Mouse (Mus musculus): ENCODE results near the gene Pnrc1. TPM values are rescaled to one million over a fixed set of nuclear protein-coding genes. Genes with fewer than 3 reads are reported as not detected.
A peak's percentile ranks its signal among the peaks of the same experiment; 100 is the strongest.
"Not testable (repeated sequence)": the region's sequence is repeated elsewhere in the genome, so short reads cannot be mapped to it uniquely, and the experiment has no call there.

Gene Pnrc1
- 63.7 and 80.5 TPM in 2 replicates for polyA plus RNA-seq (2012; ENCODE audit: insufficient read depth, insufficient read length, missing spikeins)

DNA sequence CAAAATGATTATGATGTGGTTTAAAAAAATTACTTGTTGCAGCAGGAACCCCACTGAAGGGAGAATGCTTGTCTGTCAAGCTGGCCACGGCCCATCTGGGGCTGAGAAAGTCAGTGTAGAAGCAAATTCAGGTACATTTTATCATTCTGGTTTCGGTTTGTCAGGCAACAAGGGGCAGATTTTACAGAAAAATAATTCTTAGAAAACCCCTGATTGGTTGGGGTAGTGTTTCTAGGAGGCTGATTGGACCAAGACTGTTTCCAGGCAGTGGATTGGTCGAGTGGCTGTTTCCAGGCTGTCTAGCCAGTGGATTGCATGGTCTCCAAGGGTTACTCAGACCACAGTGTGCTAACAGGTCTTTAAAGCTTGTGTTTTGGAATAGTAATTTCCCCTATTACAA is at the start of gene Pnrc1:
Pnrc1 (minus strand) TSS at position 162 of the 400 bp plus-strand sequence.
- no peak within 1 kb of the TSS for H3K27ac ChIP-seq (replicated peaks; ENCODE audit: low read depth, low read length)
- peak within 1 kb of the TSS; percentile 49 for H3K4me3 ChIP-seq (ENCODE audit: insufficient read depth, low read depth, low read length)
- no peaks in the 10 kb centered on the region for H3K4me1 ChIP-seq (ENCODE audit: control insufficient read depth, insufficient read depth, insufficient read length, low read length)

DNA sequence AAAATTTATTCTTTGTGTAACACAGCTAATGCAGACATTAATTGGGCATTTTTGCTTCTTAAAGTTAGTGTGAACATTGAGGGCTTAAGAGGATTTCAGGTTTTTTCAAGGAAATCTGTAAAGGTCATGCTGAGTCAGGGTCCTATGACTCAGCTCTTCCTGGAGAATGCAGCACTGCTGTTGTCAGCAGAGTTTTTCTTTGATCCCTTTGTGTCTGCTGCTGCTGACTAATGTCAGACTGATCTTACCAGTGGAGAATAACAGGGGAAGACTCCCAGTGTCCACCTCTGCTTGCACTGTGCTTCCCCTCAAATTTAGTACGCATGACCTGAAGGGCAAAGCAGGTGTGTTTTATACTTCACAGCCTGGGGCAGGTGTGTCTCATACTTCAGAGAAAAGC is 48.0 kb upstream of the Pnrc1 start:
- Histone ChIP-seq H3K4me3 (ENCODE audit: insufficient read depth, low read depth, low read length) (no peak overlapping the region), H3K27ac (replicated peaks; ENCODE audit: low read depth, low read length) (no peak overlapping the region), H3K4me1 (ENCODE audit: control insufficient read depth, insufficient read depth, insufficient read length, low read length) (no peaks in the 10 kb centered on the region)

DNA sequence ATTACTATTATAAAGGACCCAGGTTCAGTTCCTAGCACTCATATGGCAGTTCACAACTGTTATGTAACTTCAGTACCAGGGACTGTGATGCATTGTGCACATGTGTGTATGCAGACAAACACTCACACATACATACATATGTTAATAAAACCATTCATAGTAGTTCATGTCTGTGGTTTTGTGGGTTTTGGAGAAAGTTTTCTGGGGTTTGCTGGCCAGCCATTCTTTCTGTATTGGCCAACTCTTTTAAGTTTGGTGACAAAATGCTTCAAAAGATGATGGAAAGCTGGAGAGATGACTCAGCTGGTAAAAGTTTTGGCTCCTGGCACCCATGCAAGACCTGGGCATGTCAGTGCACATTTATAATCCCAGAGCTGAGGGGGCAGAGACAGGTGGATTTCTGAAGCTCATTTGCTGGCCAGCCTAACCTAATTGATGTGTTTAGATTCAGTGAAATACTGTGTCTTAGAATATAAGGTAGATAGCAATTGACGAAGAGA is 43.0 kb upstream of the Pnrc1 start:
- no peak overlapping the region for H3K27ac ChIP-seq (replicated peaks; ENCODE audit: low read depth, low read length)
- no peaks in the 10 kb centered on the region for H3K4me1 ChIP-seq (ENCODE audit: control insufficient read depth, insufficient read depth, insufficient read length, low read length)
- no peak overlapping the region for H3K4me3 ChIP-seq (ENCODE audit: insufficient read depth, low read depth, low read length)

DNA sequence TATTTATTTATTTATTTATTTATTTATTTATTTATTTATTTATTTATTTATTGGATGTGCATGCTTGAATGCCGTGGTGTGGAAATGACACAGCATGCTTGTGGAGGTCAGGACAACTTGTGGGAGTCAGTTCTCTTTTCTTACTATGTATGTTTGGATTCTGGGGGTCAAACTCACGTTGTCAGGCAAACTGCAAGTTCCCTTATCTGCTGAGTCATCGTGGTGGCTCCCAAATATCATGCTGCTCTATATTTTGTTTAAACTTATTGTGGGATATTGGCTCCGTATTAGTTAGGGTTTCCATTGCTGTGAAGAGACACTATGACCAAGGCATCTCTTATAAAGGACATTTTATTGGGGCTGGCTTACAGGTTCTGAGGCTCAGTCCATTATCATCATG is 41.2 kb upstream of the Pnrc1 start:
- Histone ChIP-seq H3K4me3 (ENCODE audit: insufficient read depth, low read depth, low read length) (no peak overlapping the region), H3K27ac (replicated peaks; ENCODE audit: low read depth, low read length) (no peak overlapping the region), H3K4me1 (ENCODE audit: control insufficient read depth, insufficient read depth, insufficient read length, low read length) (no peaks in the 10 kb centered on the region)

DNA sequence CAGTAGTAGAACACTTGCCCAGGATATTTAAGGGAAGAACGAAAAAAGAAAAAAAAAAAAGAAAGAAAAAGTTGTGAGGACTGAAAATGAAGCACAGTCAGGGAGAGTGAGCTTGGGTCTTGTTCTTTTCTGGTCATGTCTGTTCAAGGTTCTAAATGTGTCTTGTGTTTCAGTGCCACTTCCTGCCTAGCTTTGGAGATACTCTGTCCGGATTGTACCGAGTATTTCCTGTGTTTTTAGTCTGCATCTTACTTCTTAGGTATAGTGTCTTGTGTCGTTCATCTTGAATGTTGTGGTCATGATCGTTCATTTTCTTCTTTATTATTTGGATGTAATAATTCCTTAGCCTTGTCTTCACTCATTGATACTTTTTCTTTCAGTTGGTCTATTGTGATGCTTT is 25.9 kb upstream of the Pnrc1 start:
- Histone ChIP-seq H3K4me3 (ENCODE audit: insufficient read depth, low read depth, low read length) (no peak overlapping the region), H3K4me1 (ENCODE audit: control insufficient read depth, insufficient read depth, insufficient read length, low read length) (no peaks in the 10 kb centered on the region)

DNA sequence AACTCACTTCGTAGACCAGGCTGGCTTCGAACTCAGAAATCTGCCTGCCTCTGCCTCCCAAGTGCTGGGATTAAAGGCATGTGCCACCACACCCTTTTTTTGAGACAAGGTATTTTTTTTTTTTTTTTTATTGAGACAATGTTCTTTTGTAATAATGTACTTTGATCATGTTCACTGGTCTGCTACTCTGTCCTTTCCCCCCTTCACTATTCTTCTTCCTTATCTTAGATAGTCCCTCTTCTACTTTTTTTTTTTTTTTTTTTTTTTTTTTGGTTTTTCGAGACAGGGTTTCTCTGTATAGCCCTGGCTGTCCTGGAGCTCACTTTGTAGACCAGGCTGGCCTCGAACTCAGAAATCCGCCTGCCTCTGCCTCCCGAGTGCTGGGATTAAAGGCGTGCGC is 24.2 kb upstream of the Pnrc1 start:
- H3K27ac ChIP-seq (replicated peaks; ENCODE audit: low read depth, low read length); H3K4me1 ChIP-seq (ENCODE audit: control insufficient read depth, insufficient read depth, insufficient read length, low read length); H3K4me3 ChIP-seq (ENCODE audit: insufficient read depth, low read depth, low read length): not testable (repeated sequence)

More for the DNA sequence above, 25.9 kb upstream of the Pnrc1 start:
- no peak overlapping the region for H3K27ac ChIP-seq (replicated peaks; ENCODE audit: low read depth, low read length)

GRCm38 (mm10) chr4:33310840-33311437 is 21.0 kb upstream of the Pnrc1 start:
- Histone ChIP-seq H3K4me1 (ENCODE audit: control insufficient read depth, insufficient read depth, insufficient read length, low read length) (no peaks in the 10 kb centered on the region), H3K27ac (replicated peaks; ENCODE audit: low read depth, low read length) (no peak overlapping the region), H3K4me3 (ENCODE audit: insufficient read depth, low read depth, low read length) (peak overlapping the region; percentile 80)

GRCm38 (mm10) chr4:33309764-33310757 is 20.1 kb upstream of the Pnrc1 start, which contains the start of gene Rngtt:
TSS of gene Rngtt (plus strand) at chr4:33310311.
- Histone ChIP-seq H3K4me1 (ENCODE audit: control insufficient read depth, insufficient read depth, insufficient read length, low read length) (no peaks in the 10 kb centered on the region), H3K4me3 (ENCODE audit: insufficient read depth, low read depth, low read length) (peak within 1 kb of the TSS; percentile 80), H3K27ac (replicated peaks; ENCODE audit: low read depth, low read length) (no peak within 1 kb of the TSS)

- no peaks in the 10 kb centered on the region for H3K4me1 ChIP-seq (ENCODE audit: control insufficient read depth, insufficient read depth, insufficient read length, low read length)
- H3K4me3 ChIP-seq (ENCODE audit: insufficient read depth, low read depth, low read length) = no peak overlapping the region
- no peak overlapping the region for H3K27ac ChIP-seq (replicated peaks; ENCODE audit: low read depth, low read length)
Measured at GRCm38 (mm10) chr4:33307146-33307545, 17.2 kb upstream of the Pnrc1 start.

DNA sequence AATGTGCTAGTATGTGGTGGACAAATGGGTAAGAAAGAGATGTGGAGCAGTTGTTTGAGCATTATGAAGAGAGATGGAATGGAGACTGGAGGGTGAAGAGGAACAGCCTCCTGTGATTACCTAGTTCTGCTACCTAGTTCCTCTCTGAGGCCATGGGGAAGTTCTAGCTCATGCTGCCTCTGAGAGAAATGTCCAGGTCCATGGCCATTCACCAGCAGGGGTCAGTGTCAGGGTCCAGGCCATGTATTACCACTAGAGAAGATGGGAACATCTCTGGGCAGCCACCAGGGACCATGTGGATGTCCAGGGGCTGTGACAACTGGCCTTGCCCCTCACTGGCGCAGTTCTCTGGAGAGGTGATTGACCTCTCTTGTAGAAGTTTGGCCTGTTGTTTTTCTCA is 13.1 kb upstream of the Pnrc1 start:
- H3K4me1 ChIP-seq (ENCODE audit: control insufficient read depth, insufficient read depth, insufficient read length, low read length) = no peaks in the 10 kb centered on the region
- H3K4me3 ChIP-seq (ENCODE audit: insufficient read depth, low read depth, low read length) = no peak overlapping the region
- H3K27ac ChIP-seq (replicated peaks; ENCODE audit: low read depth, low read length) = no peak overlapping the region

- not testable (repeated sequence) for H3K4me3 ChIP-seq (ENCODE audit: insufficient read depth, low read depth, low read length); H3K27ac ChIP-seq (replicated peaks; ENCODE audit: low read depth, low read length); H3K4me1 ChIP-seq (ENCODE audit: control insufficient read depth, insufficient read depth, insufficient read length, low read length)
Measured at GRCm38 (mm10) chr4:33300891-33301665, 11.1 kb upstream of the Pnrc1 start.

GRCm38 (mm10) chr4:33292409-33293370 is 2.7 kb upstream of the Pnrc1 start:
- Histone ChIP-seq H3K27ac (replicated peaks; ENCODE audit: low read depth, low read length) (no peak overlapping the region), H3K4me1 (ENCODE audit: control insufficient read depth, insufficient read depth, insufficient read length, low read length) (no peaks in the 10 kb centered on the region), H3K4me3 (ENCODE audit: insufficient read depth, low read depth, low read length) (no peak overlapping the region)

- Histone ChIP-seq H3K27ac (replicated peaks; ENCODE audit: low read depth, low read length) (no peak overlapping the region), H3K4me3 (ENCODE audit: insufficient read depth, low read depth, low read length) (no peak overlapping the region), H3K4me1 (ENCODE audit: control insufficient read depth, insufficient read depth, insufficient read length, low read length) (no peaks in the 10 kb centered on the region)
Measured at GRCm38 (mm10) chr4:33290878-33291277, 915 bp upstream of the Pnrc1 start.

DNA sequence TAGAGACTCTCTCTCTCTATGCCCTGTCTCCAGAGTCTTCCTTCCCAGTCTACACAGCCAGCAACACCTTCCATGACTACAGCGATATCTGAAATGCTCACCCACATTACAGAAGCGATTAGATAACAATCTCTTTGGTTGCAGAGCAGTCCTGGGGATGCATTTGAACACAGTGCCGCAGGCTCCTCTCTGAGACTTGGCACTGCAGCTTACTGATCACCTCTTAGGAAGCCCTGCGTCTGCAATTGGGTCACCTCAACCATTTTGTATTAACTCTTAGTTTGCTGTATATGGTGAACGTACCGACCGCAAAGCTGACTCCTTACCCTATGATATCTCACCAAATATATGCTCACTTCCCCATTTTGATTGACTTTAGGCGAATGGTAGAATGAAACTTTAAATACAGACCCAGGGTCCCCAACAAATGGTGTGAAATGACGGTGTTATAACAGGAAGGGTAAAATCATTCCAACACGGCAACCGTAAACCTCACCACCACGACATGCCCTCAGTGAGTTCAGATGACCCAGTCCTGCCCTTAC is 785 bp downstream of the Pnrc1 start:
- Histone ChIP-seq H3K4me3 (ENCODE audit: insufficient read depth, low read depth, low read length) (peak overlapping the region; percentile 49), H3K27ac (replicated peaks; ENCODE audit: low read depth, low read length) (no peak overlapping the region), H3K4me1 (ENCODE audit: control insufficient read depth, insufficient read depth, insufficient read length, low read length) (no peaks in the 10 kb centered on the region)

Data from brown adipose tissue, adult 24 weeks (tissue).